Mouse (Mus musculus) megakaryocyte-erythroid progenitor cell, adult 5-6 weeks (primary cell): Measurements from ENCODE around the gene Has3. TPM values are rescaled to one million over a fixed set of nuclear protein-coding genes. Genes with fewer than 3 reads are reported as not detected.
"Not testable (repeated sequence)": the region's sequence is repeated elsewhere in the genome, so short reads cannot be mapped to it uniquely, and the experiment has no call there.

Experiments
- ATAC-seq: replicated peaks from 2 replicates; pipeline ENCODE4 v1.8.0; 2016; ENCODE audit warnings: mild to moderate bottlenecking, inconsistent platforms; ENCODE audit not compliant: severe bottlenecking, poor library complexity, low FRiP score, low TSS enrichment
- total RNA-seq, 2 experiments: library from RNA; stranded (forward) in 1 of 2; stranded (reverse) in 1 of 2; fragments of 200-1000, 215-1000 nt in 1 of 2; fragments of >200 nt in 1 of 2; fragmentation: Nextera tagmentation in 1 of 2; gene quantifications; 2 replicates each; pipeline ENCODE4 v1.2.3; 2014 to 2017

The Has3 gene
- total RNA-seq, 2 experiments from 2014 or later, result 0.66 TPM; not detected in 1

- ATAC-seq, result not testable (repeated sequence)
Measured at GRCm38 (mm10) chr8:106884094-106884493, 14.1 kb downstream of the Has3 start.

GRCm38 (mm10) chr8:106884826-106885400 is 14.9 kb downstream of the Has3 start:
- not testable (repeated sequence) for ATAC-seq

- peak; percentile 79 for ATAC-seq
Measured at GRCm38 (mm10) chr8:106887336-106888189, 17.5 kb downstream of the Has3 start.

- ATAC-seq, result no peak
Measured at GRCm38 (mm10) chr8:106888803-106889202, 18.8 kb downstream of the Has3 start.

GRCm38 (mm10) chr8:106892210-106892805 is 22.3 kb downstream of the Has3 start:
- peak; percentile 66 for ATAC-seq

GRCm38 (mm10) chr8:106892806-106893451 is 22.9 kb downstream of the Has3 start:
- 0 out of 2 replicates have a peak, but pooled peaks have one; percentile 11 for ATAC-seq

- peak; percentile 87 for ATAC-seq
Measured at GRCm38 (mm10) chr8:106893481-106894156, 23.6 kb downstream of the Has3 start, which contains the start of gene Utp4. Utp4 (plus strand) TSS chr8:106893636.

- ATAC-seq, result no peak
Measured at GRCm38 (mm10) chr8:106899473-106899872, 29.4 kb downstream of the Has3 start.

GRCm38 (mm10) chr8:106905727-106906480 is 35.9 kb downstream of the Has3 start:
- 0 out of 2 replicates have a peak, but pooled peaks have one; percentile 52 for ATAC-seq

- no peak for ATAC-seq
Measured at GRCm38 (mm10) chr8:106906635-106907034, 36.6 kb downstream of the Has3 start.

GRCm38 (mm10) chr8:106907450-106907849 is 37.4 kb downstream of the Has3 start:
- no peak for ATAC-seq

GRCm38 (mm10) chr8:106908291-106908690 is 38.2 kb downstream of the Has3 start:
- ATAC-seq, result no peak

- ATAC-seq, result no peak
Measured at GRCm38 (mm10) chr8:106913631-106914030, 43.6 kb downstream of the Has3 start.

GRCm38 (mm10) chr8:106919721-106920394 is 49.8 kb downstream of the Has3 start:
- ATAC-seq, result no peak

- no peak for ATAC-seq
Measured at GRCm38 (mm10) chr8:106920395-106920741, 50.3 kb downstream of the Has3 start.

- no peak for ATAC-seq
Measured at GRCm38 (mm10) chr8:106924057-106924456, 54.0 kb downstream of the Has3 start.

- ATAC-seq, result no peak
Measured at GRCm38 (mm10) chr8:106924904-106925349, 54.9 kb downstream of the Has3 start.

GRCm38 (mm10) chr8:106925446-106925845 is 55.4 kb downstream of the Has3 start:
- no peak for ATAC-seq
